Mouse (Mus musculus) embryonic facial prominence, embryonic 11.5 days (tissue): ENCODE data around the gene Aqp11. TPM values are rescaled to one million over a fixed set of nuclear protein-coding genes. Genes with fewer than 3 reads are reported as not detected.
A peak's percentile ranks its signal among the peaks of the same experiment; 100 is the strongest.

Experiments
- ATAC-seq: fragments of 200-750 bp; cut with Nextera tagmentation; replicated peaks from 2 replicates; pipeline ENCODE4 v1.8.0; 2017; ENCODE audit warnings: low read depth; ENCODE audit not compliant: insufficient number of reproducible peaks, low FRiP score, low TSS enrichment
- DNase-seq: peaks from one replicate; pipeline ENCODE4 v3.0.0-alpha.2; 2015; ENCODE audit warnings: low spot score
- H3K27ac ChIP-seq: fragments of 300-500 bp; sonication (generic); replicated peaks from 2 replicates; pipeline ENCODE4 v1.5.1; 2014; ENCODE audit warnings: mild to moderate bottlenecking, low read depth, low read length, control low read depth
- H3K27me3 ChIP-seq: fragments of 300-500 bp; sonication (generic); 2 replicates; pipeline ENCODE4 v1.6.1; 2014; ENCODE audit warnings: mild to moderate bottlenecking, low read length, moderate library complexity, mixed read lengths; ENCODE audit not compliant: control insufficient read depth, insufficient read depth
- H3K36me3 ChIP-seq: fragments of 300-500 bp; sonication (generic); replicated peaks from 2 replicates; pipeline ENCODE4 v1.6.1; 2014; ENCODE audit warnings: low read depth, mild to moderate bottlenecking, low read length, moderate library complexity, mixed read lengths; ENCODE audit not compliant: control insufficient read depth, insufficient read depth
- H3K4me1 ChIP-seq: fragments of 300-500 bp; sonication (generic); 2 replicates; pipeline ENCODE4 v1.6.1; 2014; ENCODE audit warnings: low read length, mixed read lengths; ENCODE audit not compliant: control insufficient read depth, insufficient read depth
- H3K4me2 ChIP-seq: fragments of 300-500 bp; sonication (generic); 2 replicates; pipeline ENCODE4 v1.6.1; 2014; ENCODE audit warnings: low read depth, mild to moderate bottlenecking, control low read depth, low read length, moderate library complexity
- H3K4me3 ChIP-seq: fragments of 300-500 bp; sonication (generic); 2 replicates; pipeline ENCODE4 v1.5.1; 2014; ENCODE audit warnings: low read depth, low read length, control low read depth
- H3K9ac ChIP-seq: fragments of 300-500 bp; sonication (generic); replicated peaks from 2 replicates; pipeline ENCODE4 v1.6.1; 2014; ENCODE audit warnings: mild to moderate bottlenecking, control low read depth, low read length
- H3K9me3 ChIP-seq: fragments of 300-500 bp; sonication (generic); replicated peaks from 2 replicates; pipeline ENCODE4 v1.6.1; 2016; ENCODE audit warnings: mild to moderate bottlenecking, low read length, inconsistent platforms, mixed read lengths; ENCODE audit not compliant: control insufficient read depth
- WGBS: fragments of 180-500 bp; shearing (Covaris S2); extraction: QIAGEN DNeasy Blood & Tissue Kit; methylation state at CpG from one replicate; pipeline ENCODE4 v1.1.7; 2014; 5-methylcytosine and 5-hydroxymethylcytosine counted together
- polyA plus RNA-seq: library from polyadenylated mRNA; unstranded; fragments of >200 nt; fragmentation: Nextera tagmentation; extraction: Ambion mirVana; gene quantifications from 2 replicates; pipeline ENCODE4 v1.2.1, GENCODE M21; 2014

Gene Aqp11
- 3.1 and 3.7 TPM in 2 replicates for polyA plus RNA-seq

DNA sequence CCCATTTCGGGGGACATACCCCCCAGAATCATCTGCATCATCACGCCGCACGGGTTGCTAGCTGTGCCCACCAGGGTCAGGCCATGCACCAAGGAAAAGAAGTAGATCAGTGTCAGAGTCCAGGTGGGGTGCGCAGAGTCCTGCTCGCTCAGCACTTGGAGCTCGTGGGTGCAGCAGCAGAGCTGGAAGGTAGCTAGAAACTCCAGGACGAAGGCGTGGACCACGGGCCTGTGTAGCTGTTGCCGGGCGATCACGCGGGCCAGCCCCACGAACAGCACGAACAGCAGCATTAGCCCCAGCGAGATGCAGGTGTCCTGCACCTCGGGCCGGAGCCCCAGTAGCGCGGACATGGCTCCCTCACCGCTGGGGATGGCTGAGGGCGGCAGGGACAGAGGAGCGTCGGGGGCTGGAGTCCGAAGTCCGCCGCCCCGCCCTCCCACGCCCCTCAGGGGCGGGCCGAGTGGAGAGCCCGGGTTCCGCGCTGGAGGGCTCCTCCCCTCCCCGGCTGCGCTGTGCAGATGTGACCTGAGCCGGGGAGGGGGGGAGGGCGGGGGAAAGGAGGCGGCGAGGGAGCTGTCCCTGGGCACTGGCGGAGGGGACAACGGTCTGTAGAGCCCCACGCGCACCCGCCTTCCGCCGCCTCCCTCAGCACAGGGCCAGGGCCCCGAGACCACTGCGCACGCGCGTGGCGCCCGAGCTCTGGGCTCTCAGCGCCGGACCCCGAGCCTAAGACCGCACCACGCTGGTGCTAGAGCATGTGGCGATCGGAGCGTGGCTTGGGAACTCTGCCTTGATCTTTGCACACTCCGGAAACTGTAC lies at the start of gene Aqp11:
Gene Aqp11, minus strand, starts transcription at position 652 of the 819 bp plus-strand sequence.
- H3K9me3 ChIP-seq, result no peaks in the 10 kb centered on the region
- H3K4me3 ChIP-seq, result peak within 1 kb of the TSS; percentile 44
- H3K4me2 ChIP-seq, result peak within 1 kb of the TSS; percentile 90
- H3K27me3 ChIP-seq, result peaks cover 2% of the 10 kb centered on the region; the same call in 1 of the 2 replicates
- no peaks in the 10 kb centered on the region for H3K36me3 ChIP-seq
- DNase-seq, result peak; percentile 90
- ATAC-seq, result peak; percentile 96
- peak within 1 kb of the TSS; percentile 50 for H3K9ac ChIP-seq
- H3K27ac ChIP-seq, result no peak within 1 kb of the TSS
- WGBS, result under 1% methylated on average over 50 of the region's 64 CpGs
- H3K4me1 ChIP-seq, result no peaks in the 10 kb centered on the region; the same call in 1 of the 2 replicates

GRCm38 (mm10) chr7:97783523-97783922 lies 45.4 kb upstream of the Aqp11 start:
- Histone ChIP-seq H3K27ac (no peak overlapping the region), H3K9me3 (no peaks in the 10 kb centered on the region), H3K9ac (no peak overlapping the region), H3K4me2 (no peak overlapping the region), H3K27me3 (no peaks in the 10 kb centered on the region), H3K4me1 (no peaks in the 10 kb centered on the region), H3K4me3 (no peak overlapping the region), H3K36me3 (no peaks in the 10 kb centered on the region)
- no peak for DNase-seq
- 56% methylated on average over 5 of the region's 5 CpGs for whole genome bisulfite sequencing
- ATAC-seq, result no peak

DNA sequence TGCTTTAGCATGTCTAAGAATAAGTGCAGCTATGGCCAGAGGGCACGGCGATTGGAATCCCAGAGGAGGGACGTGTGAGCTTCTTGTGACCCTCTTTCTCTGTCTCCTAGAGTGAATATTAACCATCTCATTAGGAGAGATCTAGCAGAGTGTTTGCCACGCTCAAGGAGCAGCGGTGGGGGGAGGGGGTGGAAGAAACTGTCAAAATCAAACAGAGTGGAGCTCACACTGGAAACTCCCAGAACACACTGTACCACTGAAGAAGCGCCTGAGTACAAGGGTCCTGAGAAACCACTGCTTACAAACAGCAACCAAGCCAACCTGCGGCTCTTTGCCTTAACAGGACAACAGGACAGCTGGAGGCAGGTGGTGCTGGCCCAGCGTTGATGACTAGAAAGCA lies 43.4 kb upstream of the Aqp11 start:
- DNase-seq, result no peak
- no peak for ATAC-seq
- Histone ChIP-seq H3K9me3 (no peaks in the 10 kb centered on the region), H3K27me3 (no peaks in the 10 kb centered on the region), H3K4me2 (no peak overlapping the region), H3K36me3 (no peaks in the 10 kb centered on the region), H3K9ac (no peak overlapping the region), H3K4me3 (no peak overlapping the region), H3K27ac (no peak overlapping the region), H3K4me1 (no peaks in the 10 kb centered on the region)
- 71% methylated on average over 8 of the region's 8 CpGs for WGBS

DNA sequence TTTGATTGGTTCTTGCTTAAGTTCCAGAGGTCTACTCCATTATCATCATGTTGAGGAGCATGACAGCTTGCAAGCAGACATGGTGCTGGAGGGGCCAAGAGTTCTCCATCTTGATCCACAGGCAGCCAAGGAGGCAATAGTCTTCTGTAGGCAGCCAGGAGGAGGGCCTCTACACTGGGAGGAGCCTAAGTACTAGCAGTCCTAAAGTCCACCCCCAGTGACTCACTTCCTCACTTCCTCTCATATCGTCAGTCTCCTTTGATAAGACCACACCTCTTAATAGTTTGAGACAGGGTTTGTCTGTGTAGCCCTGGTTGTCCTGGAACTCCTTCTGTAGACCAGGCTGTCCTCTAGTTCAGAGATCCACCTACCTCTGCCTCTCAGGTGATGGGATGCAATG lies 42.7 kb upstream of the Aqp11 start:
- H3K9me3 ChIP-seq, result no peaks in the 10 kb centered on the region
- 84% methylated on average over 1 of the region's 1 CpGs for WGBS
- no peak for ATAC-seq
- no peaks in the 10 kb centered on the region for H3K36me3 ChIP-seq
- H3K27me3 ChIP-seq, result no peaks in the 10 kb centered on the region
- H3K4me3 ChIP-seq, result no peak overlapping the region
- no peak overlapping the region for H3K27ac ChIP-seq
- H3K4me2 ChIP-seq, result no peak overlapping the region
- H3K9ac ChIP-seq, result no peak overlapping the region
- H3K4me1 ChIP-seq, result no peaks in the 10 kb centered on the region
- no peak for DNase-seq

DNA sequence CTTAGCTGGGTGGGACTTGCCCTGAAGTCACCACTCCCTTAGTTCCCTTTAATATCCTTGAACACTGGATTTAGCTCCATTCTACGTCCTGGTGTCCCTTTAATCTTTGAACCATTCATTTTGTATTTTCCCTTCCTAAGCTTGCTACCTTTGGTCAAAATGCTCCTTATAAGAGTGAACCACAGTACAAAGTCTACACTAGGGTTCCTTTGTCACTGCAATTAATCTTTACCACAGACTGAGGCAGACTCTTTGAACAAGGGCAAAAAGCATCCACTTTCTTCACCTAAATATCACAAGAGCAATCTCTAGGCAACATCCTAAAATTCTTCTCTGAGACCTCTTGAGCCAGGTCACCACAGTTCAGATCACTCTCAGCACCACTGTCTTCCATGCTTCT lies 42.1 kb upstream of the Aqp11 start:
- no peak overlapping the region for H3K4me3 ChIP-seq
- H3K27ac ChIP-seq, result no peak overlapping the region
- DNase-seq (no peak), ATAC-seq (no peak)
- no peaks in the 10 kb centered on the region for H3K9me3 ChIP-seq
- WGBS, result 96% methylated on average over 1 of the region's 1 CpGs
- H3K9ac ChIP-seq, result no peak overlapping the region
- H3K36me3 ChIP-seq, result no peaks in the 10 kb centered on the region
- no peak overlapping the region for H3K4me2 ChIP-seq
- no peaks in the 10 kb centered on the region for H3K27me3 ChIP-seq
- no peaks in the 10 kb centered on the region for H3K4me1 ChIP-seq

DNA sequence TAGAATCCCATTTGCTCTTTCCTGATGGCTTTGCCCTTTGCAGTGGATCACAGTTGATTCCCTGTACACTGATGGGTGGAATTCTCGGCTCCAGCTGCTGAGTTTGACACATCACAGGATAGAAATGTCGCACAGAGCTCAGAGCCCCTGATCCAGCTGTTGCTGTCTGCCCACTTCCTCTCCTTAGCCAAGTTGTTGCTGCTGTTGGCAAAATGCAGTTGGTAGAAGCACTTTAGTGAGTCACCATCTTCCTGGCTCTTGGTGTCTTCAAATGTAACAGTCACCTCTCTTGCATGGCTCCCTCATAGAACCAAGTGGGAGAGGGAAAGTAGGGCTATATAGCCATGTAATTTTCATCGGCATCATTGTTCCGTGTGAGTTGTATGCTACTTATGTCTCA lies 39.1 kb upstream of the Aqp11 start:
- no peaks in the 10 kb centered on the region for H3K36me3 ChIP-seq
- no peaks in the 10 kb centered on the region for H3K4me1 ChIP-seq
- WGBS, result 94% methylated on average over 4 of the region's 4 CpGs
- no peaks in the 10 kb centered on the region for H3K27me3 ChIP-seq
- ATAC-seq (no peak), DNase-seq (no peak)
- no peaks in the 10 kb centered on the region for H3K9me3 ChIP-seq
- H3K4me3 ChIP-seq, result no peak overlapping the region
- H3K4me2 ChIP-seq, result no peak overlapping the region
- H3K9ac ChIP-seq, result no peak overlapping the region
- no peak overlapping the region for H3K27ac ChIP-seq

- no peak overlapping the region for H3K9ac ChIP-seq
- H3K4me2 ChIP-seq, result no peak overlapping the region
- ATAC-seq, result no peak
- H3K4me1 ChIP-seq, result no peaks in the 10 kb centered on the region
- H3K4me3 ChIP-seq, result no peak overlapping the region
- H3K27ac ChIP-seq, result no peak overlapping the region
- 86% methylated on average over 2 of the region's 2 CpGs for WGBS
- H3K9me3 ChIP-seq, result no peaks in the 10 kb centered on the region
- H3K27me3 ChIP-seq, result no peaks in the 10 kb centered on the region
- no peak for DNase-seq
- no peaks in the 10 kb centered on the region for H3K36me3 ChIP-seq
Measured at GRCm38 (mm10) chr7:97775923-97776322, 37.8 kb upstream of the Aqp11 start.

GRCm38 (mm10) chr7:97775380-97775779 lies 37.3 kb upstream of the Aqp11 start:
- WGBS, result 42% methylated on average over 3 of the region's 3 CpGs

More at GRCm38 (mm10) chr7:97775380-97775779, 37.3 kb upstream of the Aqp11 start:
- H3K9me3 ChIP-seq, result no peaks in the 10 kb centered on the region
- no peak overlapping the region for H3K27ac ChIP-seq
- H3K9ac ChIP-seq, result no peak overlapping the region
- no peaks in the 10 kb centered on the region for H3K36me3 ChIP-seq
- H3K4me3 ChIP-seq, result no peak overlapping the region
- H3K27me3 ChIP-seq, result no peaks in the 10 kb centered on the region
- no peaks in the 10 kb centered on the region for H3K4me1 ChIP-seq
- no peak overlapping the region for H3K4me2 ChIP-seq
- DNase-seq, result no peak
- no peak for ATAC-seq
